Mouse (Mus musculus): Measurements from ENCODE around the gene 2700081O15Rik. TPM values are rescaled to one million over a fixed set of nuclear protein-coding genes. Genes with fewer than 3 reads are reported as not detected.

Gene 2700081O15Rik
- polyA plus RNA-seq, 1 experiment, result 3.5 TPM

GRCm38 (mm10) chr19:7419134-7419533 lies 1.7 kb downstream of the 2700081O15Rik start:
- peaks cover 54% of the 10 kb centered on the region for H3K4me1 ChIP-seq (ENCODE audit: control insufficient read depth)
- peaks cover 7% of the 10 kb centered on the region for H3K9me3 ChIP-seq (ENCODE audit: control insufficient read depth, low read length)
- H3K27me3 ChIP-seq (ENCODE audit: control insufficient read depth), result peaks cover 39% of the 10 kb centered on the region
- peak overlapping the region; percentile 68 for H3K4me3 ChIP-seq (replicated peaks)
- TF ChIP-seq TAL1 (IDR thresholded peaks at IDR 0.05; ENCODE audit: low read length) (no peak), GATA1 (IDR thresholded peaks at IDR 0.05; ENCODE audit: low read length) (no peak)
- peaks cover 41% of the 10 kb centered on the region for H3K36me3 ChIP-seq (ENCODE audit: control insufficient read depth)

DNA sequence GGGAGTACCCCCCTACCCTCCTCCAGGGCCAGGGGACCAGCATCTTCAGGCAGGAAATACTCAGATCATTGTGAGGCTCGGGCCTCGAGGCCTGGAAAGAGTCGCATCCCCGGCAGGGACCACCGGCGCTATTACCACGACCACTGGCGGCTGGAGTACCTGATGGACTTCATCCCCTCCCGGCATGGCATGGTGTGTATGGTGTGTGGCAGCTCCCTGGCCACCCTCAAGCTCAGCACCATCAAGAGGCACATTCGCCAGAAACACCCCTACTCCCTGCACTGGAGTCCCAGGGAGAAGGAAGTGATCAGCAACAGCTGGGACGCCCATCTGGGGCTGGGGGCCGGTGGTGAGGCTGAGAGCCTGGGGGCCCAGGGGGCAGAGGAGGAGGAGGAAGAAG lies 2.7 kb downstream of the 2700081O15Rik start:
- no peak overlapping the region for H3K4me3 ChIP-seq (replicated peaks)
- H3K4me1 ChIP-seq (ENCODE audit: control insufficient read depth), result peaks cover 54% of the 10 kb centered on the region
- TF ChIP-seq GATA1 (IDR thresholded peaks at IDR 0.05; ENCODE audit: low read length) (no peak), TAL1 (IDR thresholded peaks at IDR 0.05; ENCODE audit: low read length) (no peak)
- H3K27me3 ChIP-seq (ENCODE audit: control insufficient read depth), result peaks cover 31% of the 10 kb centered on the region
- H3K36me3 ChIP-seq (ENCODE audit: control insufficient read depth), result peaks cover 51% of the 10 kb centered on the region
- H3K9me3 ChIP-seq (ENCODE audit: control insufficient read depth, low read length), result peaks cover 7% of the 10 kb centered on the region

DNA sequence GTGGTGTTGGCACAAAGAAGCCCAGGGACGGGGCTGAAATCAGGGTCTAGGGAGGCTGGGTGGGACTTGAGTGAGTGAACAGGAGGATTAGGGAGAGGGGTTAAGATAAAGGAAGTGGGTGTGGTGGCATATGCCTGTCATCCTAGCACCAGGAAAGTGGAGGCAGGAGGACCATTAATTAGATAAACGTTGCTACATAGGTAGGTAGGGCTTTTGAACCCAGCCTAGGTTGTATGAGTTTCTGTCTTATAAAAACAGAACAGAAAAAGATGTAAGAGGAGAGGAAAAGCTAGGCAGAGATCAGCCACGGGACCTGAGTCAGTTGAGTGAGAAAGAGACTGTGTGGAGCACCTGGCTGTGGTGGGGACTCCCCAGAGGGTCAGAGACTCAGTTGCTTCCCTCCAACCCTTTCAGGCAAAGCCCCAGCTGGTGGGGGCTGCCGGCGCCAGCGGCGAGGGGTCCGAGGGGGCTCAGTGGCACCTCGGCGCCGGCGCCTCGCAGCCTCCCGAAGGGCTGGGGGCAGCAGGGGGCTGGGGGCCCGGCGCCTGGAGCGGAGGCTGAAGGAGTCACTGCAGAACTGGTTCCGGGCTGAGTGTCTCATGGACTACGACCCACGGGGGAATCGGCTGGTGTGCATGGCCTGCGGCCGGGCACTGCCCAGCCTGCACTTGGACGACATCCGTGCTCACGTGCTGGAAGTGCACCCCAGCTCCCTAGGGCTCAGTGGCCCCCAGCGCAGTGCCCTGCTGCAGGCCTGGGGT lies 3.6 kb downstream of the 2700081O15Rik start:
- TF ChIP-seq GATA1 (IDR thresholded peaks at IDR 0.05; ENCODE audit: low read length) (no peak), TAL1 (IDR thresholded peaks at IDR 0.05; ENCODE audit: low read length) (no peak)
- peaks cover 59% of the 10 kb centered on the region for H3K36me3 ChIP-seq (ENCODE audit: control insufficient read depth)
- H3K27me3 ChIP-seq (ENCODE audit: control insufficient read depth), result peaks cover 21% of the 10 kb centered on the region
- peaks cover 54% of the 10 kb centered on the region for H3K4me1 ChIP-seq (ENCODE audit: control insufficient read depth)
- H3K4me3 ChIP-seq (replicated peaks), result no peak overlapping the region
- peaks cover 7% of the 10 kb centered on the region for H3K9me3 ChIP-seq (ENCODE audit: control insufficient read depth, low read length)

DNA sequence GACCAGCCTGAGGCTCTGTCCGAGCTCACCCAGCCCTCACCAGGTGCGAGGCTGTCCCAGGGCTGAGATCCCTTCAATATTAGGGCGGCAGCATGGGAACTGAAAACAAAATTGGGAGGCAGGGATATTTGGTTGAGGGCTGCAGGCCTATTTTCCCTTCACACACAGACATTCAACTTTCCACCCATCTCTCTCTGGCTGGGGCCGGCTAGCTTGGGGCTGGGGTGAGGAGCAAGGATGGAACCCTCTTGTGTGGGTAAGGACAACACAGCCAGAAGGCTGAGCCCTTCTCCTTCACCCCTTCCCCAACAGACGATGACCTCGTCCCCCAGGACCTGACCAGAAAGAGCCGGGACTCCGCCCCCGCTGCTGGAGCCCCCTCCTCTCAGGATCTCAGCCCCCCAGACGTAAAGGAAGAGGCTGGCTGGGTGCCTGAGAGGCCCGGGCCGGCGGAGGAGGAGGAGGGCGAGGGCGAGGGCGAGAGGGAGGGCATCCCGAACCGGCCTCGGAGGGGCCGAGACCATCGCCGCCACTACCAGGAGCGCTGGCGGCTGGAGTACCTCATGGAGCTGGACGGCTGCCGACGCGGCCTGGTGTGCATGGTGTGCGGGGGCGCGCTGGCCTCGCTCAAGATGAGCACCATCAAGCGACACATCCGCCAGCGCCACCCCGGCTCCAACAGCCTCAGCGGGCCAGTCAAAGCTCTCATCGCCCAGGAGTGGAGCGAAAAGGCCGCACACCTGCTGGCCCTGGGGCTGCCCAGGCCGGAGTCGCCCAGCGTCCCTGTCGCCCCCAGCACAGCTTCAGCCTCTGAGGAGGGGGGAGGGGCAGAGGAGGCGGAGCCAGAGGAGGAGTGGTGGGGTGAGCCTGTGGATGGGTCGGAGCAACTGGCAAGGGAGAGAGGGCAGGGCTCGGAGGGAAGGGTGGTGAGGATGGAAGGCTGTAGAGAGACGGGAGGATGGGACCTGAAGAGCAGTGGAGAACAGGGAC lies 4.5 kb downstream of the 2700081O15Rik start:
- TF ChIP-seq GATA1 (IDR thresholded peaks at IDR 0.05; ENCODE audit: low read length) (no peak), TAL1 (IDR thresholded peaks at IDR 0.05; ENCODE audit: low read length) (no peak)
- Histone ChIP-seq H3K27me3 (ENCODE audit: control insufficient read depth) (peaks cover 13% of the 10 kb centered on the region), H3K4me1 (ENCODE audit: control insufficient read depth) (peaks cover 47% of the 10 kb centered on the region), H3K4me3 (replicated peaks) (no peak overlapping the region), H3K9me3 (ENCODE audit: control insufficient read depth, low read length) (peaks cover 7% of the 10 kb centered on the region), H3K36me3 (ENCODE audit: control insufficient read depth) (peaks cover 68% of the 10 kb centered on the region)

DNA sequence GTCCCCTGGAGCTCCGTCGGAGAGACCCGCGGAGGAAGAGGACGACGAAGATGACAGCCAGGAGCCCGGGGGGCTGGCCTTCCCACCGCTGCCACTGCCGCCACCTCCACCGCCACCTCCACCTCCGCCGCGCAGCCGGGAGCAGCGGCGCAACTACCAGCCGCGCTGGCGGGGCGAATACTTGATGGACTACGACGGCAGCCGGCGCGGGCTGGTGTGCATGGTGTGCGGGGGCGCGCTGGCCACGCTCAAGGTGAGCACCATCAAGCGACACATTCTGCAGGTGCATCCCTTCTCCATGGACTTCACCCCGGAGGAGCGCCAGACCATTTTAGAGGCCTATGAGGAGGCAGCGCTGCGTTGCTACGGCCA lies 5.2 kb downstream of the 2700081O15Rik start:
- Histone ChIP-seq H3K9me3 (ENCODE audit: control insufficient read depth, low read length) (peaks cover 7% of the 10 kb centered on the region), H3K36me3 (ENCODE audit: control insufficient read depth) (peaks cover 75% of the 10 kb centered on the region), H3K4me1 (ENCODE audit: control insufficient read depth) (peaks cover 43% of the 10 kb centered on the region), H3K27me3 (ENCODE audit: control insufficient read depth) (peaks cover 7% of the 10 kb centered on the region), H3K4me3 (replicated peaks) (no peak overlapping the region)
- TF ChIP-seq TAL1 (IDR thresholded peaks at IDR 0.05; ENCODE audit: low read length) (no peak), GATA1 (IDR thresholded peaks at IDR 0.05; ENCODE audit: low read length) (no peak)

- peaks cover 38% of the 10 kb centered on the region for H3K4me1 ChIP-seq (ENCODE audit: control insufficient read depth)
- TF ChIP-seq TAL1 (IDR thresholded peaks at IDR 0.05; ENCODE audit: low read length) (no peak), GATA1 (IDR thresholded peaks at IDR 0.05; ENCODE audit: low read length) (no peak)
Measured at GRCm38 (mm10) chr19:7423028-7423655, 5.7 kb downstream of the 2700081O15Rik start.

DNA sequence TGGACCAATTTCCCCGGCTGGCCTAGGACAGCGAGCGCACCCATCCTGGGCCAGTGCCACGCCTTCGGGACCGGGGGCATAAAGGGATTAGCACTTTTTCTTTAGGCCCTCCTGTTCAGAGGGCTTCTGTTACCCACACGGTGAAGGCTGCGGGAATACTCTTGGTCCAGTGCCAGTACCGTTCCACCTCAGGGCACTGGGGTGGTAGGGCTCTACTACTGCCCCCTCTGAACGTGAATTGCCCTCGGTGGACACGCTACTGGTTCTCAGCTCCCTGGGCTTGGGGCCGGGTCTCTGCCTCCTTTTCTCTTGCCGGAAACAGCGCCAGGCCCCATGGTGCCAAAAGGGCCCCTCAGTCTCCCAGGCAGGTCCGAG lies 6.2 kb downstream of the 2700081O15Rik start:
- H3K9me3 ChIP-seq (ENCODE audit: control insufficient read depth, low read length), result peaks cover 7% of the 10 kb centered on the region
- no peak overlapping the region for H3K4me3 ChIP-seq (replicated peaks)
- peaks cover 7% of the 10 kb centered on the region for H3K27me3 ChIP-seq (ENCODE audit: control insufficient read depth)
- H3K4me1 ChIP-seq (ENCODE audit: control insufficient read depth), result peaks cover 33% of the 10 kb centered on the region
- H3K36me3 ChIP-seq (ENCODE audit: control insufficient read depth), result peaks cover 85% of the 10 kb centered on the region
- TF ChIP-seq GATA1 (IDR thresholded peaks at IDR 0.05; ENCODE audit: low read length) (no peak), TAL1 (IDR thresholded peaks at IDR 0.05; ENCODE audit: low read length) (no peak)

More at GRCm38 (mm10) chr19:7423028-7423655, 5.7 kb downstream of the 2700081O15Rik start:
- peaks cover 7% of the 10 kb centered on the region for H3K9me3 ChIP-seq (ENCODE audit: control insufficient read depth, low read length)
- peaks cover 80% of the 10 kb centered on the region for H3K36me3 ChIP-seq (ENCODE audit: control insufficient read depth)
- no peak overlapping the region for H3K4me3 ChIP-seq (replicated peaks)
- peaks cover 7% of the 10 kb centered on the region for H3K27me3 ChIP-seq (ENCODE audit: control insufficient read depth)

GRCm38 (mm10) chr19:7424131-7424530 lies 6.7 kb downstream of the 2700081O15Rik start:
- Histone ChIP-seq H3K4me1 (ENCODE audit: control insufficient read depth) (peaks cover 28% of the 10 kb centered on the region), H3K36me3 (ENCODE audit: control insufficient read depth) (peaks cover 89% of the 10 kb centered on the region), H3K9me3 (ENCODE audit: control insufficient read depth, low read length) (peaks cover 7% of the 10 kb centered on the region), H3K27me3 (ENCODE audit: control insufficient read depth) (peaks cover 7% of the 10 kb centered on the region), H3K4me3 (replicated peaks) (no peak overlapping the region)
- TF ChIP-seq TAL1 (IDR thresholded peaks at IDR 0.05; ENCODE audit: low read length) (no peak), GATA1 (IDR thresholded peaks at IDR 0.05; ENCODE audit: low read length) (no peak)

Measured in erythroblast, embryonic 14.5 days (primary cell).